ENCODE assay signal across 25 mouse cellular contexts in genomic region chr7:35006661-35007060, GRCm38 (mm10).
"Had no signal": no experiment of that assay in that cellular context is flagged by ENCODE, and none has a peak within 500 bp of the region (broad histone marks: within the 10 kb centered on the region; RNA-seq: fewer than 3 reads in every experiment).

No protein-coding gene starts in this region.

- DNase-seq: gastrocnemius, postnatal 10 days; gastrocnemius, postnatal 25 days; heart, adult 11 months; heart, adult 2 months; heart, postnatal 14 days; heart, postnatal 36 days; kidney, adult 11 months; kidney, adult 2 months; kidney, adult 9 months; kidney, postnatal 14 days; kidney, postnatal 36 days; layer of hippocampus, adult 9-11 months; layer of hippocampus, postnatal 36 days had no signal

- H3K4me3 ChIP-seq: heart, adult 2 months; heart, embryonic 13.5 days; heart, embryonic 15.5 days; hindbrain, embryonic 12.5 days; hindbrain, embryonic 15.5 days; kidney, embryonic 15.5 days; left cerebral cortex, adult 2 months; limb, embryonic 13.5 days; limb, embryonic 15.5 days; liver, embryonic 12.5 days had no signal

- H3K27ac ChIP-seq: heart, adult 2 months; heart, embryonic 13.5 days; heart, embryonic 15.5 days; hindbrain, embryonic 12.5 days; hindbrain, embryonic 15.5 days; hindbrain, postnatal 0 days; kidney, embryonic 15.5 days; kidney, postnatal 0 days; left cerebral cortex, adult 2 months; limb, embryonic 13.5 days; limb, embryonic 15.5 days; liver, embryonic 12.5 days; liver, embryonic 14.5 days had no signal
